Mouse (Mus musculus): ENCODE results near the gene Nppc. TPM values are rescaled to one million over a fixed set of nuclear protein-coding genes. Genes with fewer than 3 reads are reported as not detected.

Nppc gene
- polyA plus RNA-seq, 1 experiment: 6.3 TPM

DNA sequence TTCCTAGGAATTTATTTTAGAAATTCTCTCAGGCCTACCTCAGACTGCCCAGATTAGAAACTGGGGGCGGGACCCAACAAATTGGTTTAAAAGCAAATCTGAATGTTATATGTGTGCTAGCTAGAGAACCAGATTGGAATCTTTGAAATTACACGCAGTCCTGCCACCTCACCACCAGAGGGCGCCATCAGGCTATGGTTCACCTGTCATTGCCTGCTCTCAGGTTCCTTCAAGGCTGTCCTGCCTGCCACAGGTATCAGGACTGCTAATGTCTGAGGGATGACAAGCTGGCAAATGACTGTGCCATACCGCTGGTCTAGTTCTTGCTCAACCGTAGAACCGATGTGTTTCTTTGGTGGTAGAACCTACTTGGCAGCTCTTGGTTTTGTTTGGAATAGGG lies 20.1 kb downstream of the Nppc start:
- TF ChIP-seq CTCF (IDR thresholded peaks at IDR 0.05; ENCODE audit: borderline replicate concordance, extremely low read depth, insufficient read depth, insufficient read length): peak; percentile 92
- no peak for TF ChIP-seq POLR2A (IDR thresholded peaks at IDR 0.05; ENCODE audit: borderline replicate concordance, extremely low read depth, insufficient read depth, insufficient read length, poor library complexity, severe bottlenecking)
- DNase-seq (ENCODE audit: low read depth): peak; percentile 68

DNA sequence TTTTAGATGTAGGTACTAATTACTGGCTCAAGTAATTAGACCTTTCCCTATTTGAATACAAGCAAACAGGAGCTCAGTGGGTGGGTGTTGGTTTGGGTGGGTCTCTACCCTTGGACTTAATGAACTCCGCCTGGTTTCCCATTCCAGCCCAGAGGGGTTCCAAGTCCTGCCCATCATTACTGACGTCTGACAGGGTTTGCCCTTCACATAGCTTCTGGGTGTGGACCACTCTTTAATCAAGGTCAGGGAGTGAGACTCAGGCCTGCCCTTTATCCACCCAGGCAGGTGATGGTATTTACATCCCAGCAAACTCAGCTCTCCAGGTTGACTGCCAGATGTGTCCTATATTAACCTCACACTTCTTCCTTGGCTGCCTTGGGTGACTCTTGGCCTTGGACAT lies 22.9 kb downstream of the Nppc start:
- TF ChIP-seq POLR2A (IDR thresholded peaks at IDR 0.05; ENCODE audit: borderline replicate concordance, extremely low read depth, insufficient read depth, insufficient read length, poor library complexity, severe bottlenecking) (no peak), CTCF (IDR thresholded peaks at IDR 0.05; ENCODE audit: borderline replicate concordance, extremely low read depth, insufficient read depth, insufficient read length) (no peak)
- DNase-seq (ENCODE audit: low read depth): no peak

GRCm38 (mm10) chr1:86643101-86643809 lies 27.1 kb downstream of the Nppc start:
- TF ChIP-seq CTCF (IDR thresholded peaks at IDR 0.05; ENCODE audit: borderline replicate concordance, extremely low read depth, insufficient read depth, insufficient read length) (no peak), POLR2A (IDR thresholded peaks at IDR 0.05; ENCODE audit: borderline replicate concordance, extremely low read depth, insufficient read depth, insufficient read length, poor library complexity, severe bottlenecking) (no peak)

DNA sequence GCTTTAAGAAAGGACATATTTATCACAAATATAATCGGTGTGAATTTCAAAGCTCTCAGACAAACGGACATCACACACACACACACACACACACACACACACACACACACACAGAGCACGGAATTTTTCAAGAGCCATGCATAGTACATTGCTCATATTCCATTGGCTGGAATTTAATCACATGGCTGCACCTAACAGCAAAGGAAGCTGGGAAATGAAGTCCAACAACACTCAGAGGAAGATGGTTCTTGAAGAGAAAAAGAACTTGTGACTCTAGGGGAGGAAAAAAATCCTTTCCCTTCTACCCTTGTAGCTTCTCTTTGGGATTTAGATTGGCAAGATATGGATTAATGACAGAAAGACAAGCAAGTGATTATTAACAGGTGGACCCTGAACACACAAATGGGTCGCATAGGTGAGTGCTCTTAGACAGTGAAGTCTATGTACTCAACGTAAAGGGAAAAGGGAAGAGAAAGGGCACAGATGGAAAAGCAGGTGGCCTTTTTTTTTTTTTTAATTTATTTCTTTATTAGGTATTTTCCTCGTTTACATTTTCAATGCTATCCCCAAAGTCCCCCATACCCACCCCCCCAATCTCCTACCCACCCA lies 35.5 kb downstream of the Nppc start:
- TF ChIP-seq POLR2A (IDR thresholded peaks at IDR 0.05; ENCODE audit: borderline replicate concordance, extremely low read depth, insufficient read depth, insufficient read length, poor library complexity, severe bottlenecking) (no peak), CTCF (IDR thresholded peaks at IDR 0.05; ENCODE audit: borderline replicate concordance, extremely low read depth, insufficient read depth, insufficient read length) (no peak)
- DNase-seq (ENCODE audit: low read depth): peak; percentile 85

More at GRCm38 (mm10) chr1:86643101-86643809, 27.1 kb downstream of the Nppc start:
- no peak for DNase-seq (ENCODE audit: low read depth)

DNA sequence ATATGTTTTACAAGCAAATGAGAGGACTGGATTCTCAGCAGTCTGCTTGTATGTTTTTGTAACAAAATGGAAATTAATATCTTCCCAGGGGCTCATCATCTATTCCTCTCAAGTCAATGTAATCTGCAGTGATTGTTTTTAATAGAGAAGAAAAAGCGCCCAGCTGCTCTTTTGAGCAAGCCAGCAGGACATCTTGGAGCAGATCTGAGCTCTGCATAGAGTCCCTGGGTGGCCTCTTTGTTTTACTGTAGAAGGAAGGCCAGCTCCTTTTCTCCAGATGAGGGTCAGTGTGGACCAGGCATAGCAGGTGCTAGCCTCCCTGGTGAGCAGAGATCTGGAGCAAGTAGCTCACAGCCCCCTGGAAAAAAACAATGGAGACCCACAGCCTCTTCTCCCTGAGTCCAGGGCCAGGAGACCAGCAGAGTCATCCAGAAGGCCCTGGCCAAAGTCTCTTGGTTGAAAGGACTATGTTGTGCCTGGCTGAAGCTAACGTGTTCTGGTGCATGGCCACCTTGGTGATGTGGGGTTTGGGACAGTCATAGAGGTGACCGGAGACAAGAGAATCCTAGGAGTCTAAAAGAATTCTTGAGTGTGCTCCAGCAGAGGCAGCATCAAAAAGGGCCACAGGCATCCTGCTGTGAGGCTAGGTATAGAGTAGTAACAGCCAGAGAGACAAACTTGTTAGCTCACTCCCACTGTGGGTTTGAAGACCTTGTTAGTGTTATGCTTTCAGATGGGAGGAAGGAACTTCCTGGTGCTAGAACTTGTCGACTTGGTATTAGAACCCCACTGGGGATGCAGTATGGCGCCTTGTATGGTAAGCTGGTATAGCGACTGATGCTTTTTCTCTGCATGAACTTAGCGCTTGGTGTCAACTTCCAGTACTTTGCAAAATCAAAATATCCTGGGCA lies 36.3 kb downstream of the Nppc start:
- DNase-seq (ENCODE audit: low read depth): peak; percentile 64

DNA sequence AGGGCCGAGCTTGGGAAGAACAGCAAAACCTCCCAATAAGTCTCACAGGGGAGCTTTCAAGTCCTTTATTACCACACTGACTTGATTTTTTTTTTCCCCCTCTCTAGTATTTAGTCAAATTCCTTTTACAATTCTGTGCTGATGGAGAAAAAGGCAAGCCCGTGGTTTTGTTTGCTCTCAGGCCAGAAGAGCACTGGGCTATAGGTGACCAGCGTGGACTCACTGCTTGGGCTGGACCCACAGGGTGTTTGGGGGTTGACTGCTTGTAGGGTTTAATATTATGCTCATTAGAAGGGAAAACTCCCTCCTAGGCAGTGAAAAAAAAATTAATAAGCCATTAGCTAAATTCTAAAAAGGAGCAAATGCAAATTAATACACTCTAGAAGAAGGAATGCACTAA lies 36.9 kb downstream of the Nppc start:
- no peak for DNase-seq (ENCODE audit: low read depth)
- TF ChIP-seq POLR2A (IDR thresholded peaks at IDR 0.05; ENCODE audit: borderline replicate concordance, extremely low read depth, insufficient read depth, insufficient read length, poor library complexity, severe bottlenecking) (no peak), CTCF (IDR thresholded peaks at IDR 0.05; ENCODE audit: borderline replicate concordance, extremely low read depth, insufficient read depth, insufficient read length) (no peak)

More for the DNA sequence above, 36.3 kb downstream of the Nppc start:
- no peak for TF ChIP-seq CTCF (IDR thresholded peaks at IDR 0.05; ENCODE audit: borderline replicate concordance, extremely low read depth, insufficient read depth, insufficient read length)
- no peak for TF ChIP-seq POLR2A (IDR thresholded peaks at IDR 0.05; ENCODE audit: borderline replicate concordance, extremely low read depth, insufficient read depth, insufficient read length, poor library complexity, severe bottlenecking)

DNA sequence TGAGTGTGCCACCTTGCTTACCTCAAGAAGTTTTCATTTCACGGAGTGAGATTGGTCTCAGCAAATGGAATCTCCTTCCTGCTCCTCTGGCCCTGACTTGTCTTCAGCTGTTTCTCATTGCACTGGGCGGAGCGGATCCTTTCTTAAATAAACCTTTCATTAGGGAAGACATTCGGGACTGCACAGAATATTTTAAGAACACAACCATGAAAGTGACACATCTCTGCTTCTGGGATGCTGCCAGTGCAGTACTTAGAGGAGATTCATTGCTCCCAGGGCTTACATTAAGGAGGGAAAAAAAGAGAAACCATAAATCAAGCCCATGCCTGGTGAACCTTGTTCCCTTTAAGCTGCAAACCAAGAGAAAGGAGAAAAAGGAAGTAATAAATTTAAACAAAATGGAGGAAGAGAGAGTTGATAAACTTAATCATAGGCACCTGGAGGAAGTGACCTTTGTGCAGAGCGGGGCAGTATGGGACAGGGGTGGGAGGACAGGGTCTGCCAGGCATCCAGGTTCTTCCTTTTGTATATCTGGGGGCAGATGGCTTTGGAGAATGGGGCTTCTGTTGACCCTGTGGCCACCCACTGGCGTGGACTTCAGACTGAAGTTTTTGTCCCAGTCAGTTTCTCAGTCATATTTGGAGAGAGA lies 37.5 kb downstream of the Nppc start:
- DNase-seq (ENCODE audit: low read depth): no peak
- no peak for TF ChIP-seq CTCF (IDR thresholded peaks at IDR 0.05; ENCODE audit: borderline replicate concordance, extremely low read depth, insufficient read depth, insufficient read length)
- no peak for TF ChIP-seq POLR2A (IDR thresholded peaks at IDR 0.05; ENCODE audit: borderline replicate concordance, extremely low read depth, insufficient read depth, insufficient read length, poor library complexity, severe bottlenecking)

GRCm38 (mm10) chr1:86630527-86630926 lies 39.8 kb downstream of the Nppc start:
- no peak for DNase-seq (ENCODE audit: low read depth)
- TF ChIP-seq CTCF (IDR thresholded peaks at IDR 0.05; ENCODE audit: borderline replicate concordance, extremely low read depth, insufficient read depth, insufficient read length): no peak
- TF ChIP-seq POLR2A (IDR thresholded peaks at IDR 0.05; ENCODE audit: borderline replicate concordance, extremely low read depth, insufficient read depth, insufficient read length, poor library complexity, severe bottlenecking): no peak

DNA sequence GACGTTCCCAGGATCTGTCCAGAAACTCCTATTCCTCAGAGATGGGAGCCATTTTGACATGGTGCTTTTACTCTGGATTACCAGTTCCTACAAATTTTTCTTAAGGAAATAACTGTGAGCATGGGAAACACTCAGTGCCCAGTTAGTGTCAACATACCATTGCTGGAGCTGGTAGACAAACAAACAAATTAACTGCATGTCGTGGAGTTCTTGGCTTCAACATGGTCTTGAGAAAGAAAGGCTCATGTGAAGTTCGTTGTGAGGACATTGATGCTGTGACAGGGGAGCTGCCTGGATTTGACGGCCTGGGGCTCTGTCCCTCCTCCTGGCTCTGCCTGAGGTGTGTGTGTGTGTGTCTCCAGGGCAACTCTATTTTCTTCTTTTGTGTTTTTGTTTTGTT lies 40.4 kb downstream of the Nppc start:
- TF ChIP-seq CTCF (IDR thresholded peaks at IDR 0.05; ENCODE audit: borderline replicate concordance, extremely low read depth, insufficient read depth, insufficient read length) (no peak), POLR2A (IDR thresholded peaks at IDR 0.05; ENCODE audit: borderline replicate concordance, extremely low read depth, insufficient read depth, insufficient read length, poor library complexity, severe bottlenecking) (no peak)
- DNase-seq (ENCODE audit: low read depth): no peak

- TF ChIP-seq POLR2A (IDR thresholded peaks at IDR 0.05; ENCODE audit: borderline replicate concordance, extremely low read depth, insufficient read depth, insufficient read length, poor library complexity, severe bottlenecking): no peak
- no peak for TF ChIP-seq CTCF (IDR thresholded peaks at IDR 0.05; ENCODE audit: borderline replicate concordance, extremely low read depth, insufficient read depth, insufficient read length)
- no peak for DNase-seq (ENCODE audit: low read depth)
Measured at GRCm38 (mm10) chr1:86628270-86628669, 42.1 kb downstream of the Nppc start.

Data from brain, embryonic 14.5 days (tissue).